Mouse (Mus musculus) embryonic facial prominence, embryonic 11.5 days (tissue): ENCODE measurements around the gene 1700012P22Rik. TPM values are rescaled to one million over a fixed set of nuclear protein-coding genes. Genes with fewer than 3 reads are reported as not detected.

Experiments used
- ATAC-seq: fragments of 200-750 bp; cut with Nextera tagmentation; replicated peaks from 2 replicates; pipeline ENCODE4 v1.8.0; 2017; ENCODE audit warnings: low read depth; ENCODE audit not compliant: insufficient number of reproducible peaks, low FRiP score, low TSS enrichment
- DNase-seq: peaks from one replicate; pipeline ENCODE4 v3.0.0-alpha.2; 2015; ENCODE audit warnings: low spot score
- H3K27ac ChIP-seq: fragments of 300-500 bp; sonication (generic); replicated peaks from 2 replicates; pipeline ENCODE4 v1.5.1; 2014; ENCODE audit warnings: mild to moderate bottlenecking, low read depth, low read length, control low read depth
- H3K27me3 ChIP-seq: fragments of 300-500 bp; sonication (generic); 2 replicates; pipeline ENCODE4 v1.6.1; 2014; ENCODE audit warnings: mild to moderate bottlenecking, low read length, moderate library complexity, mixed read lengths; ENCODE audit not compliant: control insufficient read depth, insufficient read depth
- H3K36me3 ChIP-seq: fragments of 300-500 bp; sonication (generic); replicated peaks from 2 replicates; pipeline ENCODE4 v1.6.1; 2014; ENCODE audit warnings: low read depth, mild to moderate bottlenecking, low read length, moderate library complexity, mixed read lengths; ENCODE audit not compliant: control insufficient read depth, insufficient read depth
- H3K4me1 ChIP-seq: fragments of 300-500 bp; sonication (generic); 2 replicates; pipeline ENCODE4 v1.6.1; 2014; ENCODE audit warnings: low read length, mixed read lengths; ENCODE audit not compliant: control insufficient read depth, insufficient read depth
- H3K4me2 ChIP-seq: fragments of 300-500 bp; sonication (generic); 2 replicates; pipeline ENCODE4 v1.6.1; 2014; ENCODE audit warnings: low read depth, mild to moderate bottlenecking, control low read depth, low read length, moderate library complexity
- H3K4me3 ChIP-seq: fragments of 300-500 bp; sonication (generic); 2 replicates; pipeline ENCODE4 v1.5.1; 2014; ENCODE audit warnings: low read depth, low read length, control low read depth
- H3K9ac ChIP-seq: fragments of 300-500 bp; sonication (generic); replicated peaks from 2 replicates; pipeline ENCODE4 v1.6.1; 2014; ENCODE audit warnings: mild to moderate bottlenecking, control low read depth, low read length
- H3K9me3 ChIP-seq: fragments of 300-500 bp; sonication (generic); replicated peaks from 2 replicates; pipeline ENCODE4 v1.6.1; 2016; ENCODE audit warnings: mild to moderate bottlenecking, low read length, inconsistent platforms, mixed read lengths; ENCODE audit not compliant: control insufficient read depth
- WGBS: fragments of 180-500 bp; shearing (Covaris S2); extraction: QIAGEN DNeasy Blood & Tissue Kit; methylation state at CpG from one replicate; pipeline ENCODE4 v1.1.7; 2014; 5-methylcytosine and 5-hydroxymethylcytosine counted together
- polyA plus RNA-seq: library from polyadenylated mRNA; unstranded; fragments of >200 nt; fragmentation: Nextera tagmentation; extraction: Ambion mirVana; gene quantifications from 2 replicates; pipeline ENCODE4 v1.2.1, GENCODE M21; 2014

Gene 1700012P22Rik
- polyA plus RNA-seq, 1 experiment from 2014 or later: not detected

- ATAC-seq (no peak), DNase-seq (no peak)
- H3K4me2 ChIP-seq: no peak overlapping the region
- H3K9me3 ChIP-seq: no peaks in the 10 kb centered on the region
- H3K36me3 ChIP-seq: no peaks in the 10 kb centered on the region
- H3K4me3 ChIP-seq: no peak overlapping the region
- no peaks in the 10 kb centered on the region for H3K4me1 ChIP-seq
- H3K9ac ChIP-seq: no peak overlapping the region
- H3K27ac ChIP-seq: no peak overlapping the region
- no peaks in the 10 kb centered on the region for H3K27me3 ChIP-seq
- WGBS: 88% methylated on average over 5 of the region's 5 CpGs
These were observed 5.4 kb downstream of the 1700012P22Rik start for GRCm38 (mm10) chr4:144433216-144433615.

- DNase-seq (no peak), ATAC-seq (no peak)
- Histone ChIP-seq H3K4me1 (no peaks in the 10 kb centered on the region), H3K9me3 (no peaks in the 10 kb centered on the region), H3K27ac (no peak overlapping the region), H3K4me2 (no peak overlapping the region), H3K27me3 (no peaks in the 10 kb centered on the region), H3K36me3 (no peaks in the 10 kb centered on the region), H3K9ac (no peak overlapping the region), H3K4me3 (no peak overlapping the region)
- 84% methylated on average over 2 of the region's 2 CpGs for WGBS
These were observed 7.8 kb downstream of the 1700012P22Rik start for GRCm38 (mm10) chr4:144430723-144431122.

- ATAC-seq (no peak), DNase-seq (peak; percentile 5)
- Histone ChIP-seq H3K4me3 (no peak overlapping the region), H3K9me3 (no peaks in the 10 kb centered on the region), H3K9ac (no peak overlapping the region), H3K36me3 (no peaks in the 10 kb centered on the region), H3K27ac (no peak overlapping the region), H3K27me3 (no peaks in the 10 kb centered on the region), H3K4me1 (no peaks in the 10 kb centered on the region), H3K4me2 (no peak overlapping the region)
- 16% methylated on average over 3 of the region's 3 CpGs for WGBS
These were observed 9.7 kb downstream of the 1700012P22Rik start for GRCm38 (mm10) chr4:144428868-144429267.

GRCm38 (mm10) chr4:144424590-144424989 is 14.0 kb downstream of the 1700012P22Rik start:
- H3K36me3 ChIP-seq: no peaks in the 10 kb centered on the region
- no peaks in the 10 kb centered on the region for H3K9me3 ChIP-seq
- WGBS: 81% methylated on average over 5 of the region's 5 CpGs
- no peaks in the 10 kb centered on the region for H3K4me1 ChIP-seq
- no peak overlapping the region for H3K9ac ChIP-seq
- DNase-seq (no peak), ATAC-seq (no peak)
- no peak overlapping the region for H3K27ac ChIP-seq
- H3K4me2 ChIP-seq: no peak overlapping the region
- H3K4me3 ChIP-seq: no peak overlapping the region
- no peaks in the 10 kb centered on the region for H3K27me3 ChIP-seq

GRCm38 (mm10) chr4:144420644-144421043 is 17.9 kb downstream of the 1700012P22Rik start:
- no peaks in the 10 kb centered on the region for H3K36me3 ChIP-seq
- H3K27me3 ChIP-seq: no peaks in the 10 kb centered on the region
- no peak for ATAC-seq
- no peak overlapping the region for H3K4me3 ChIP-seq
- no peak overlapping the region for H3K27ac ChIP-seq
- no peaks in the 10 kb centered on the region for H3K9me3 ChIP-seq
- no peak overlapping the region for H3K9ac ChIP-seq
- H3K4me1 ChIP-seq: no peaks in the 10 kb centered on the region
- no peak for DNase-seq
- H3K4me2 ChIP-seq: no peak overlapping the region

DNA sequence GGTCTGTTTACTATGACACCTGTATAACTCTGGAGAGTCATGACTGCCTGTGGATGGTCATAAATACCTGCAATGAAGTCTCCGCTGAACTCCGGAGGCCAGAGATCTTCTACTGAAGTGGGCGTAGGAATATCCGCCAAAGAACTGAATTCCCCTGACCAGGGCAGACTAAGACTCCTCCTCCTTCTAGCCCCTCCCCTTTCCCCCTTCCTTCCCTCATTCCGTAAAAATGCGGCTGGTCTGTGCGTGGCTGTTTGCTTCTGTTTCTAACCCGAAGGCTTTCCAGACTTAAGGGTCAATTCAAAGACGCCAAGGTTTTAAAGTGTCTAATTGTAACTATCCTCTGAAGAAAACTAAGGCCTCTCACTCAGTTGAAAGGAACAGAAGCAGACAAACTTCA is 30.3 kb downstream of the 1700012P22Rik start, which contains the start of gene Pramef12:
Pramef12 (minus strand) TSS at position 175 of the 400 bp plus-strand sequence.
- H3K4me3 ChIP-seq: no peak within 1 kb of the TSS
- no peaks in the 10 kb centered on the region for H3K4me1 ChIP-seq
- 84% methylated on average over 9 of the region's 9 CpGs for WGBS
- ATAC-seq: no peak
- H3K4me2 ChIP-seq: no peak within 1 kb of the TSS
- H3K9me3 ChIP-seq: no peaks in the 10 kb centered on the region
- no peaks in the 10 kb centered on the region for H3K27me3 ChIP-seq
- DNase-seq: no peak
- H3K9ac ChIP-seq: no peak within 1 kb of the TSS
- H3K27ac ChIP-seq: no peak within 1 kb of the TSS
- no peaks in the 10 kb centered on the region for H3K36me3 ChIP-seq

DNA sequence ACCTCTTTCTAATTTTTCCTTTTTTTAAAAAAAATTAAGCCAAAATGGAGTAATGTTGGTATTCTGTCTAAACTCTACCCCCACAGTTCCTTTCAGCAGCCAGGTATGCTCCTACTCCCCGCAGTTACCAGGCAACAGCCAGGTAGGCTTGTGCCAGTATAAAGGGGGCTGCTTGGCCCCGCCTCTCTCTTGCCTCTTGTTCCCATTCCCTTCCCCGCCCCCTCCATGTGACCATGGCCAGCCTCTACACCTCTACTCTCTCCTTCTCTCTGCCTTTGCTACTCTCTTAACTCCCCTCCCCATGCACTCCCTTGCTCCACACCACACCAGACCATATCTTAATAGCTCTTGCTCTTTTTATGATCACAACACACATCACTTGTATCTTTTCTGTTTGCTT is 32.3 kb downstream of the 1700012P22Rik start:
- DNase-seq (no peak), ATAC-seq (no peak)
- H3K9me3 ChIP-seq: no peaks in the 10 kb centered on the region
- H3K36me3 ChIP-seq: no peaks in the 10 kb centered on the region
- H3K4me2 ChIP-seq: no peak overlapping the region
- H3K27ac ChIP-seq: no peak overlapping the region
- no peak overlapping the region for H3K4me3 ChIP-seq
- H3K27me3 ChIP-seq: no peaks in the 10 kb centered on the region
- 67% methylated on average over 3 of the region's 3 CpGs for WGBS
- no peak overlapping the region for H3K9ac ChIP-seq
- H3K4me1 ChIP-seq: no peaks in the 10 kb centered on the region

GRCm38 (mm10) chr4:144404456-144405086 is 34.0 kb downstream of the 1700012P22Rik start:
- H3K4me2 ChIP-seq: peak overlapping the region; percentile 43
- H3K27ac ChIP-seq: no peak overlapping the region
- H3K9ac ChIP-seq: peak overlapping the region; percentile 15; the same call in 1 of the 2 replicates
- no peaks in the 10 kb centered on the region for H3K27me3 ChIP-seq
- H3K4me1 ChIP-seq: no peaks in the 10 kb centered on the region
- H3K9me3 ChIP-seq: no peaks in the 10 kb centered on the region
- DNase-seq (peak; percentile 66), ATAC-seq (peak; percentile 85)
- peak overlapping the region; percentile 27; the same call in 1 of the 2 replicates for H3K4me3 ChIP-seq
- H3K36me3 ChIP-seq: no peaks in the 10 kb centered on the region
- WGBS: 5% methylated on average over 17 of the region's 17 CpGs
